Mouse (Mus musculus): ENCODE results near the gene Stab2. TPM values are rescaled to one million over a fixed set of nuclear protein-coding genes. Genes with fewer than 3 reads are reported as not detected.

The Stab2 gene
- 1 to 10 TPM in 1 of 4 experiments, under 1 TPM in 3; 0.43 to 1.7 (median 0.68) TPM for total RNA-seq (2022)

GRCm38 (mm10) chr10:87007385-87008214, at the start of gene Stab2:
Stab2 (minus strand) TSS chr10:87008025.
- no peak for DNase-seq (ENCODE audit: low spot score in 2 of 2)

DNA sequence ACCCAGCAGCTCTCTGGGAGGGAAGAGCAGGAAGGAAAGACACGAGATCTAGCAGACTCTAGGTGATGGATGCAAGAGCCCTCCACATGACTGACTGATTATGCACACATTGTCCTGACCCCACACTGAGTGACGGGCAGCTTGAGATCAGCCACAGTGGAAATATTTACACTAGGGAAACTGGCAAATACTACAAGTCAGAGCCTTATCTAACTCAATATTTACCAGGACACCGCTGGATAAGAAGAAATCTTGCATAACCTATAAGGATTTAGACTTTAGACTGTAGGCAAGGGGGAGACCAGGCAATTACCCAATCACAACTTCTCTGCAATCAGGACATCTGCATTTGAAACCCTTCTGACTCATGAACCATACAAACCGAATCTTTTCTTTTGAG, 43.9 kb upstream of the Stab2 start:
- no peak for DNase-seq (ENCODE audit: low spot score in 2 of 2)

DNA sequence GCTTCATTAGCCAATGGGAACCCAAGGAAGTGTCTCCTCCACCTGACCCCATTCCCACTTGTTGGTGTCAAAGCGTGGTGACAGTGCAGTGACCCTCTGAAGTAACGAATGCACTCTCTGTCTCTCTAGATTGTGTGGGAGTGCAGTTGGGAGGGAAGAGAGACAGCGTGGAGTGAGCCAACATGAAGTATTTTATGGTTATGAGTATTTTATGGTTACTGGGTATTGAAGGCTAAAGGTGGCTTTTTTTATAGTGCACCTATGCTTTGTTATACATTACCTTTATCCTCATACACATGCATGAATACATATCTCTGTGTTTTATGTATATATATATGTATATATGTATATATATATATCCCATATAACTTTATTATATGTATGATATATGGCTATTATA, 41.4 kb upstream of the Stab2 start:
- DNase-seq (ENCODE audit: low spot score in 2 of 2) = no peak

GRCm38 (mm10) chr10:87046931-87047468, 39.2 kb upstream of the Stab2 start:
- no peak for DNase-seq (ENCODE audit: low spot score in 2 of 2)

- no peak for DNase-seq (ENCODE audit: low spot score in 2 of 2)
Measured at GRCm38 (mm10) chr10:87046469-87046868, 38.6 kb upstream of the Stab2 start.

GRCm38 (mm10) chr10:87045273-87045672, 37.4 kb upstream of the Stab2 start:
- DNase-seq (ENCODE audit: low spot score in 2 of 2) = no peak

- DNase-seq (ENCODE audit: low spot score in 2 of 2) = no peak
Measured at GRCm38 (mm10) chr10:87041265-87041664, 33.4 kb upstream of the Stab2 start.

- DNase-seq (ENCODE audit: low spot score in 2 of 2) = no peak
Measured at GRCm38 (mm10) chr10:87039800-87040199, 32.0 kb upstream of the Stab2 start.

DNA sequence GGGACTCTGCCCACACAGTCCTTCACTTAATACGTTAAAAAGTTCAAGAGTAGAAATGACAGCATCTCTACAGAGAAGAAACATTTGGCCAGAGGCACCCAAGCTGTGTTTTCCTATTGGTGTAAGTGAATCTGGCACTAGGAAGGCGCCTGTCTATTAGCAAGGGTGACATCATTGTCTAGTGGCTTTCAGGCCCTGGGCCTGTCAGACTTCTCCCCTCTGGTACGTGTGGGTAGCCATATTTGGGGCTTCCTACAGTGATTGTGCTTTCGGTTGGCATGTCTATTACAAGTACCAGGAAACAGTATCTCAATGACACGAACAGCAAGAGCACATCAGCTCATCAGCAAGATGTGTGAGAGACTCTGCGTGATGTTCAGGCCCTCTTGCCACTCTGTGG, 31.5 kb upstream of the Stab2 start:
- DNase-seq (ENCODE audit: low spot score in 2 of 2) = no peak

- no peak for DNase-seq (ENCODE audit: low spot score in 2 of 2)
Measured at GRCm38 (mm10) chr10:87037062-87037461, 29.2 kb upstream of the Stab2 start.

DNA sequence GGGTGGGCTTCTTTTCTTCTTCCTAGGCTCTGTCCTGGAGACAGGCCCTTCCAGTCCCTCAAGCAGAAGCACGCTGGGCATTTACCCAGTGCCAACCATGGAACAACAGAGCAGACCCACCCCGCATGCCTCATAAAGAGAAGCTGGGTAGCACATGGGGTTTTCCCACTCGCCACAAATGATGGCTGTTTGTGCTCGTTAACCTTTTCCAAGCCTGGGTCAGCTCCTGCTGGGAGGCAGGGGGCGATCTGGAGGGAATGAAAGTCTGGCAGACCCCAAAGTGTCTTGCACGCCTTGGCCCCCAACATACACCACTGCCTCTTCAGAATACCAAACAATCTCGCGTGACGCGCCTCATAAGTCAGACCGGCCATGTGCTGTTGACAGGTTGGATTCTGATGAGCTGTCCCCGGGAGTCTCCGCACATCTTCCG, 28.5 kb upstream of the Stab2 start:
- no peak for DNase-seq (ENCODE audit: low spot score in 2 of 2)

DNA sequence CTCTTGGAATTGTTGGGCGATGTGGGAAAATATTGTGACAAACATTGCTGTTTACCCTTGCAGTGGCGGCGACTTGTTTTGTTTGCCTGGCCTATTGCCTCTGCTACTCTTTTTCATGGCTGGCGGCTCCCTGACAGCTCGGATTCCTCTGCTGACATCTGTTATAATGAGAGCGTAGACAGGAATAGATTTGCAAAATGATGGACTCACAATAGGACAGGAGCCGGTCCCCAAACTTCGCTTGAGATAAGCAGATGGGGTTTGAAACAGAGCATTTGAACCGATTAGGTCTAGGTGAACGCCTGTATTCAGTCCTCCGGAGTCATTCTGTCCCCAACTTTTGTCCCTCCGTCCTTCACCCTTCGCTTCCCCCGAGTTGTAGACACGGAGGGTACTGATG, 28.0 kb upstream of the Stab2 start:
- peak in 1 of 2 experiments; percentile 15 for DNase-seq (ENCODE audit: low spot score in 2 of 2)

DNA sequence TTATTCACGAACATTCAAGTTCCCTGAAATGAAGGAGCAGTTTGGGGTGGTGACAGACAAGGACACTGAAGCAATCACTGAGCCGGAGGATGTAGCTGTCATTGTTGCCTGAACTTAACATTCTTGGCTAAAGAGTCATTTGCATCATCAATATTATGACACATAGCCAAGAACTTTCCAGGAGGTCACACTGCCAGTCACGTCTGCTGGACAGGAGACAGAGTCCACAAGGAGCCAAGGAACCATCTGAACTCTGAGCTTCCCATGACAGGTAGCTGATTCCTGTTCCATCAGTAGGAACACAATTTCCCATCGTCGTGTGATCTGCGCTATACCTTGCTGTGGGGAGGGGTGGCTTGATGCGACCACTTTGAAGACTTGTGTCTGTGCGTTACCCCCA, 24.9 kb upstream of the Stab2 start:
- no peak for DNase-seq (ENCODE audit: low spot score in 2 of 2)

DNA sequence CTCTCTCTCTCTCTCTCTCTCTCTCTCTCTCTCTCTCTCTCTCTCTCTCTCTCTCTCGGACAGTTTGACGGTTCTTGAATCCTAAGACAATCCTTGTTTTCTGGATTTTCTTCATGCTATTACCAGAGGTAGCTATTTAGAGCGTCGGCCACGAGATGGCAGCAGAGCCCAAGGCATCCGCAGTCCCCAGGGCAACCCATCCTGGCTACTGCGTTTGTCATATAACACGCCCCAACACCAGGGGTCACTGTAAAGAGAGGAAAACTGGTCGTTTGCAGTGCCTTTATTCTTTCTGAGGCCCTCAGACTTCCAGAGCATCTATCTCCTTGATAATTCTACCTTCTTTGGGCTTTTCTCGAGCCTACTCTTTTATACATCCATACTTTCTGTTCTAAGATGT, 17.1 kb upstream of the Stab2 start:
- DNase-seq (ENCODE audit: low spot score in 2 of 2) = peak; percentile 69 to 80

- peak; percentile 30 to 53 for DNase-seq (ENCODE audit: low spot score in 2 of 2)
Measured at GRCm38 (mm10) chr10:87020711-87021110, 12.9 kb upstream of the Stab2 start.

DNA sequence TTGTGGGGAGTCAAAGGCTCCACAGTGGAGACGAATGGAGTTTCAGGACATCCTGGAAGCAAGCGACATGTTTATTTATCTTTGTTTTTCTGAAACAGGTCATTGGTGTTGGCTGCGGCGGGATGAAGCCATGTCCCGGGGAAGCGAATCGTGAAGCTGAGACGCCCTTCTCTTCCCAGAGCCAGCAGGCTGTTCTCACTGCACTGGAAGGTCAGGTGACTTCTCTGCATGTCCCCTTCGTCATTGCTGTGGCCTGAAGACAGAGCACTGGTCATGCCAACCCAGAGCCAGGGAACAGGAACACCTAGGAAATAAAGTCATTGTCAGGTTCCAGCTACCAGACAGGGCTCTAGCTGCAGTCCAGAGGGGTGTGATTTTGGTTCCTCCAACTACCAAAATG, 11.1 kb upstream of the Stab2 start:
- no peak for DNase-seq (ENCODE audit: low spot score in 2 of 2)

- no peak for DNase-seq (ENCODE audit: low spot score in 2 of 2)
Measured at GRCm38 (mm10) chr10:87016151-87016692, 8.4 kb upstream of the Stab2 start.

- no peak for DNase-seq (ENCODE audit: low spot score in 2 of 2)
Measured at GRCm38 (mm10) chr10:87015403-87015802, 7.6 kb upstream of the Stab2 start.

- DNase-seq (ENCODE audit: low spot score in 2 of 2) = no peak
Measured at GRCm38 (mm10) chr10:87014391-87014965, 6.7 kb upstream of the Stab2 start.

DNA sequence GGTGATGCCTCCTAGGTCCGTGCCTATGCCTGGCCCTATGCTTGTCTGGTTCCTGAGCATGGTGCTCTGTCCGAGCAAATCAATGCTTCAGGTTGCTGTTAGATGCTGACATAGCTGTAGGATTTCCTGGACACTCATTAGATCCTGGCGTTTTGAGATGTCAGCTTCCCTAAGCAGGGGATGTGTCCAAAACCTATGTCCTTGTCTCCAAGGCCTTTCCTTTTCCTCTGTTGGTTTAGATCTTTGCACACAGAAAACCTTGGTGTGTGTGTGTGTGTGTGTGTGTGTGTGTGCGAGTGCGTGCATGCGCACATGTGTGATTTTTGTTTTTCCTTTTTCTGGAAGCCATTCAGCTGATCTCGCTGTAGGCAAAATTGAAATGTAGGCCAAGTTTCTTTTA, 4.3 kb upstream of the Stab2 start:
- no peak for DNase-seq (ENCODE audit: low spot score in 2 of 2)

GRCm38 (mm10) chr10:87008215-87008499, 332 bp upstream of the Stab2 start:
- no peak for DNase-seq (ENCODE audit: low spot score in 2 of 2)

GRCm38 (mm10) chr10:86992238-86992976, 15.4 kb downstream of the Stab2 start:
- no peak for DNase-seq (ENCODE audit: low spot score in 2 of 2)
